Mouse (Mus musculus) embryo, embryonic 11 days (tissue): ENCODE data around the gene Dgkb.

Experiments
- DNase-seq: peaks from one replicate; pipeline ENCODE4 v3.0.0-alpha.2; 2015

Gene Dgkb

DNA sequence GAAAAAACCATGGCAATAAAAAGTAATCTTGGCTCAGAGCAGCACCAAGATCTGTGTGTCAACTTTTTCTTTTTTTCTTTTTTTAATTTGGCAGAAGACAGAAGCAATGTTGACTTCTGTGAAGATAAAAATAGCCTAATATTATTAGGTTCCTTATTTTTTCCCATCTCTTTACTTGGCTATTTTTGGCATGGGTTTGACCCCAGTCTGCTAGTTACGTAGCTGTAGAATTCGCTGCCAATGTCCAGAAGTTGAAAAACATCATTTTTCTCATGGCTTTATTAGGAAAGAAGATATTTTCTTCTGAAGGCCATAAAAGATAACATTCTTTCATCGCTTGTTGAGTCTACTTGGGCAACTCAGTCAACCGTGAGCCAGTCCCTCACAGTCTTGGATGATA is 200.1 kb downstream of the Dgkb start:
- no peak for DNase-seq

DNA sequence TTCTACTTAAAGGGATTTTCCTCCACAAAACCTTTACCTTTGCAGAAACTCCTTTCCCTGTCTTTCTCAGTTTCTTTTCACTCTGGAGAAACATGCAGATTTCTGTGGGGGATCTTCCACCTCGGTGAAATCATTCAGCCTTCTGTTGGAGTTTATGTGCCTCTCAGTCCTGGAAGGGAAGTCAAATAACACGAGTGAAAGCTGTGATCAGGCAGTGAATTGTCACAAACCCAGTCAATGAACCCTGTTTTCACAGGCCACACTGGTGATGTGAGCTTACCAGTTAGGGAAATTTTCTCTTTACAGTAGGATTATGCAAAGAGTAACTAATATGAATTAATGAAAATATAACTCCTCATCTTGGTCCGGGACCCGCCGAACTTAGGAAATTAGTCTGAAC is 229.7 kb downstream of the Dgkb start:
- DNase-seq, result no peak

DNA sequence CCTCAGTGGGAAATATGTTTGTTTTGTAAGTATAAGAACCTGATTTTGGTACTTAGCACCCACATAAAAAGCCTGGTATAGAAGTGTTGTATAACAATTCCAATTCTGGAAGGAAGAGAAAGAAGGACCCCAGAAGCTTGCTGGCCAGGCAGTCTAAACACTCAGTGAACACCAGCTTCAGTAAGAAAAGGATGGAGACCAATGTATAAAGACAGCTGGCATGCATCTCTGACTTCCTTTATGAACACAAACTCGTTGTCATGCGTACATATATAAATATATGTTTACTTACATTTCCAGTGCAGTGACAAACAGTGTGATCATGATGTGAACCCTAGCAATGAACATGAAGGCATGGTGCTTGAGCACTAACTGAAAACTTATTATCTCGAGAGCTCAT is 270.7 kb downstream of the Dgkb start:
- no peak for DNase-seq

DNA sequence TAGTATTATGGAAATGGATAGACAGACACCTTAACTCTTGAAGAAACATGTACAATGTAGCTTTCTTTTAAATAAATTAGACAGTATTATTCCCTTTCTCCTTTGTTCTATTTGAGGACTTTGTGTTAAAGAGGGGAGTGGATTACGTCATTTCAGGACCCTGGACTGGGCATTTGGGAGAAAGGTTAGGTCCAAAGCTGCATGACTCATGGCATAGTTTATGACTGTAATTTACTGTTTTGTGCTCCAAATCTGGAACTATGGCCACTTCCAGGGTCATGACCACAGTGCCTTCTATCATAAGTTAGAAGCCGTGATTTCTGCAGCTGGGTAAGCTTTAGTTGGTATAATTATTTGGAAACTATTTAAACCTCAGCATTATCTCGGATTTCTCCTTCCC is 294.4 kb downstream of the Dgkb start:
- peak; percentile 27 for DNase-seq

DNA sequence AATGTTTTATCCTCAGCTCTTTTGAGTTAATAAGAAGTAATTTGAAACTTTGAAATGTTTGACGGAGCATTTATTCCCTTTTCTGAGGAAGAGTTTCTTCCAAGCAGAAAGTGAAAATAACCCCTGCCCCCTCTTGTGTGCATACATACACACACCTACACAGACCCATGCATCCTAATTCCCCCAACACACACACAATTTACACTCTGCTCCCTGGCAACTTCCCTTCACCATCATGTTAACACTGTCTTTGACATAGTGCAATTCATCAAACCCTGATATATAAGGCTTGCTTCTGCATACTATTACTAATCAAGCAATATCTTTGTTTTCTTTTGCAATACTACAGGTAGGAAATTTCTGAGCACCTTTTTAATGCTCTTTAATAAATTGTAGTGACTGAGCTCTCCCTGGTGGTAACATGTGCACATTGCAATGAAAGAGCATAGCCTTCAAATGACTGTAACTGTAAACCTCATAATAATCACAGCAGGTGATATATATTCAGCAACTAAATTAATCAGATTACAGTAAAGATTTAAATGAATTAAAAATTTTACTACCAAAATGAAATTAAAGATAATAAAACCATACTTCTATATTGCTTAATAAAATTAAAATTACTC is 297.6 kb downstream of the Dgkb start:
- DNase-seq, result peak; percentile 40

DNA sequence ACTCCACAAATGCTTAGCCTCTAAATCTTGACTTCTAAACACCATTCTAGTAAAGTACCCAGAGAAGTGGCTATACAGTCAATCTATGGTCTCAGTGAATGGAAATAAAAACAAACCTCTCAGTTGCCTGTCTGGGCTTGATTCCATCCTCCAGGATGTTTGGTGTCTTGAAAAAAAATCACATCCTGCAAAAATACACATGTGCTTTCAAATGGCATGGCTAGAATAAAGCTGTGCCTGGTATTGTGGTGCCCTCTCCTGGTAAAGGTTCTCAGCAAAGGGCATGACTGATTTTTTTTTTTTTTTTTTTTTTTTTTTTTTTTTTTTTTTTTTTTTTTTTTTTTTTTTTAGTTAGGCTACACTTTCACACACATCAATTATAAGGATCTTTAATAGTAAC is 306.0 kb downstream of the Dgkb start:
- peak; percentile 71 for DNase-seq

DNA sequence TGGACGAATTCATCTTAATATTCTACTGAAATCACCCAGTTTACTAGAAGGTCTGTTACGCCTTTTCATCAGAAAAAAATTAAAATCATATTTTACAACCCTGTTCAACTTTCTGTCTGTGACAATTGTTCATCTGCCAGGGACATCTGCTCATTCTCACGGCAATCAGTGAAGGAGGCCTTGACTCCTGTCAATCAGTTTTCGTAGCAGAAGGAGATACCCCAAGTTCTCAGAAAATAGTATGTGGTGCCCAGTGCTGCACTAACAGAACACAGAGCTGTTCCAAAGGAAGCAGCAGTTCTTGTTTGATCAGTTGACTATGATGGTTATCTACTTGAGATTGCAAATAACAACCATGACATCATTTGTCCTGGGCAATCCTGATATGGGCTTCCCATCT is 307.8 kb downstream of the Dgkb start:
- DNase-seq, result no peak

DNA sequence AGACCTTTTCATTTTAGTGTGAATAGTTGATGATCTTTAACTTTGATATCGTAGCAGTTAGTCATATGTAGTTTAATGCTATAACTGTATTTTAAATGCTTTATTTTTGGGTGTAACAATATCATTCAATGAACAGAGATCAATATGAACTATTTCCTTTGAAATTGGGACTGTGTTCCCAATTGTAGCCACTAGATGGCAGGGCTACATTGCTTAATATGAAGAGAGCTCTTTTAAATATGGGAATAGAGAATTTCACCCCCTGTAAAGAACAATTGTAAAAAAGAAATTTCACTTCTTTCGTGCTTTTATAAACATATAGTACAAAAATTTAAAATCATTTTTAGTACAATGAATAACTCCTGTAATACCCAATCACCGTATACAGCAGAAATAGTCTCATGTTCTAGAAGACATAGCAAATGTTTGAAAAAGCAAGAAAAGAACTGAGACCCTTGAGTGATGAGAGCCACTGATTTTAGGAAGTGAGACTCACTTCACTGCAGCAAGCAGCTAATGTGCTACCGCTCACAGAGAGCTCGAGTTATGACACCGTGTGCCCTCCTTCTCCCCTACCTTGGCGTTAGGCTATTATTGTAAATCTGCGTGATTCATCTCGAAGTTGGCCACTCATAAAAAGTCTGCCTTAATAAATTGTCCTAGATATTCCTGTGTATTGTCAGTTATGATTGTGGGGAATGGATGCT is 312.8 kb downstream of the Dgkb start:
- DNase-seq, result peak; percentile 63

DNA sequence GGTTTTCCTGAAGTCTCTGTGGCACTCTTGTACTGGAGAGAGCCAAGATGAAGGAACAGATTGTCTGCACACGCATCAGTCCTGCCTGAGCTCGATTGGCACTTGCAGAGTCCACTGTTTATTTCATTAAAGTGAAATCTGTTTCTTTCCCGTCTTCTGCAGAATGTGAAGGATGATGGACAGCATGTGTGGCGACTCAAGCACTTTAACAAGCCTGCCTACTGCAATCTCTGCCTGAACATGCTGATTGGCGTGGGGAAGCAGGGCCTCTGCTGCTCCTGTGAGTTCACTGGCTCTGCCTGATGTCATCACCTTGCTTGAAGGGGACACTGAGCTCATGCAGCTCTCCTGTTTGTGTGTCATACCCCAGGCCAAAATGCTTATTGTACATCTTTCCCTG is 318.9 kb downstream of the Dgkb start:
- DNase-seq, result no peak

DNA sequence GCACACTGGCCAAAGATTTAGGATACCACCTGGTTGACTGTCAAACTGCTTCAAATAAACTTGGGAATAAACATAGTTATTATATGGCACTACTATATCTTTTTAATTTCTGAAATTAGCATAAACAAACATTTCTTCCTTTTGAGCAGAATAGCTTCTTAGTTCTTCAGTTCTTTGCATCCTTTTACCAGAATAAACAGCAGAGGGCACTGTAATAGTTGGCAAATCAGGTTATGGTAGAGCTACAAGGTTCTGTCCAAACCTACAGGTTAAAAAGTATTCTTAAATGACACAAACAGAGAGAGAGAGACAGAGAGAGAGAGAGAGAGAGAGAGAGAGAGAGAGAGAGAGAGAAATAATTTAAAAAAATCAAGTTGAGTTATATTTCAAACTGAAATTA is 322.5 kb downstream of the Dgkb start:
- DNase-seq, result peak; percentile 42

DNA sequence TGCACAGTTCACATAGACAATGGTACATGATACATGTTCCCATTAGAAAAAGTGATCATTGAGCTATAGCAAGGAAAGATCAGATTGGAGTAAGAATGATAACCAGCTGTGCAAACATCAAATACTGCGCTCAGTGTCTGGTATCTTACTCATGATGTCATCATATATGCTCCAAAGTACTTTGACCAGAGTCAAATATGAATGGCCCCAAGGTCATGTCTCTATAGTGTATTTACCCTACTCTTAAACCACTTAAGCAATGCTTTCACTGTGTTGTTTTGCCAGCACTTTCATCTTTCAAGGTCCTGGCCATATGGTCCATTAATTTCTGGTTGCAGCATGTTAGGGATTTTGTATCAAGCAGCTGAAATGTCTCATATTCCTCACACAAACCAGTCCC is 415.1 kb downstream of the Dgkb start:
- DNase-seq, result peak; percentile 1

DNA sequence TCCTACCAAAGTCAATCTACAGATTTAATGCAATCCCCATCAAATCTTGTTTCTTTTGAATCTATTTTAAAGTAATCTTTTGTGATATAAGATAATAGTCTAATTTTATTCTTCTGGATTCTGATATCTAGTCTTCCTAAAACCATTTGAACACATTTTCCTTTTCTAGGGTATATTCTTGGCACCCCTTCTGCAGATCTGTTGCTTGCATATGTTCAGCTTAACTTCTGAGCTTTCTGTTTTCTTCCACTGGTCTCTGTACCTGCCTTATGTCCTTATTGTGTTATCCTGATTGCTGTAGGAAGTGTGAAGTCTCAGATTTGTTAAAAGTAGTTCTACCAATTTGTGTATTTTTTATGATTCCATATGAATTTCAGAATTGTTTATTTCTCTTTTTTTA is 451.3 kb downstream of the Dgkb start:
- no peak for DNase-seq

DNA sequence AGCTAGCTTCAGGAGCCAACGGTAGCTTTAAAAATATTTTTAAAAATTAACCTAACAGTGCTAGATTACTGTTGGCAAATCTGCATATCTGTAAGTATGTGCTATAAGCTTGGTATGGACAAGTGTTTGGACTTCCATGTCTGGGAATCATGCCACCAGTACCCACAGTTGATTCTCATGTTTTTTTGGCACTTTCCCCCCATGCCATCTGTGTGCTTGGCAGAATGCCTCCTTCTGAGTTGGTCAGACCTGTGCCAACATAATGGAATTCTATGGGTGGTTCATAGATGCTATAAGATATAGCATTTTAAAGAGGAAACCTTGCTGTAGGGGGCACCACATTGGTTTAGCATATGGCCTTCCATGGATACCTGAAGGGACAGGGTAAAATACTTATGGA is 484.0 kb downstream of the Dgkb start:
- DNase-seq, result no peak

DNA sequence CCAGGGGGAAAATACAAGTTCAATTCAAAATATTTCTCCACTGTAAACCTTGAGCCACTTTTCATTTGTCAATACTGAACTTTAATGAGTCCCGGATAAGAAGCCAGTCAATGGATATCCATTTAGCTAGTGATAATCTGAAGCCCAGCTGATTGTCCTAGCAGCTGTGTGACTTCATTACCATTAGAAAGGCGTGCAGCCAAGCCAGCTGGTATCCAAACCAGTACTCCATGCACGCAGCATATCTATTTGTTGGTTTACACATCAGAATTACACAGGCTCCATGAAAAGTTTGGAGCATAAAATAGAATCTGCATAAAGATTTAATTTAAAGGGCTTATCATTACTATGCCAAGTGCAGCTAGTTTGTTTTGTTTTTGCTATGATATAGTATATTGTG is 486.3 kb downstream of the Dgkb start:
- DNase-seq, result peak; percentile 47

DNA sequence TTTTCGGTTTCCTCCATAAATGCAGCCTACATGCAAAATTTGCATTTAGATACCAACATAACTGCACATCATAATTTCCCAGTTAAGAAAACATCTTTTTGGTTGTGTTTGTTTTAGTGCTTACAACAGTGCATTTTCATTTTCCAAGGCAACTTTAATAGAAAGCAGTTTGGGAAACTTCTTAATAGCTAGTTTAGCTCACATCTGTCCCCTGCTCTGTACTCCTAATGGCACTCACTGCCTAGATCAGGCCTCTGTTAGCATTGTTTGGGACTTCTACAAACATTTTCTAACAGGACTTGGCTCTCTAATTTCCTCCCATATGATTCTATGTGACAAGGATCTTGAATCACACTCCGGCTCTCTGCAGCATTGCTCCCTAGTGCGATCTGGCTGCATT is 486.7 kb downstream of the Dgkb start:
- no peak for DNase-seq

DNA sequence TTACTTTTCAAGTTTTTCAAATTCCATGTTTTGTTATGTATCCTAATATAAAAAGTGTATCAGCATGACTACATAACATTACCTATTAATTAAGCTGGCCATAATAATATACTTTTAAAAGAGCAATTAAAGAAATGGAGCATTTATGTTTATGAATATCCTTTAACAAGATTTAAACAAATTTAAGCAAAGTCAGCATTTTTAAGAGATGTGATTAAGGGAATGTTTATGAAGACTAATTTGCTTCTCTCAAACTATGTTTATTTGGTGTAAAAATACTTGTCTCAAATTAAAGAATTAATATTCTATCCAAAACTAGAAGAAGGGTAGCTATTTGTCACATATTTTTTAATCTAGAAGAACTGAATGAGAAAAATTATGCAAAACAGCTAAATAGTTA is 492.4 kb downstream of the Dgkb start:
- no peak for DNase-seq

DNA sequence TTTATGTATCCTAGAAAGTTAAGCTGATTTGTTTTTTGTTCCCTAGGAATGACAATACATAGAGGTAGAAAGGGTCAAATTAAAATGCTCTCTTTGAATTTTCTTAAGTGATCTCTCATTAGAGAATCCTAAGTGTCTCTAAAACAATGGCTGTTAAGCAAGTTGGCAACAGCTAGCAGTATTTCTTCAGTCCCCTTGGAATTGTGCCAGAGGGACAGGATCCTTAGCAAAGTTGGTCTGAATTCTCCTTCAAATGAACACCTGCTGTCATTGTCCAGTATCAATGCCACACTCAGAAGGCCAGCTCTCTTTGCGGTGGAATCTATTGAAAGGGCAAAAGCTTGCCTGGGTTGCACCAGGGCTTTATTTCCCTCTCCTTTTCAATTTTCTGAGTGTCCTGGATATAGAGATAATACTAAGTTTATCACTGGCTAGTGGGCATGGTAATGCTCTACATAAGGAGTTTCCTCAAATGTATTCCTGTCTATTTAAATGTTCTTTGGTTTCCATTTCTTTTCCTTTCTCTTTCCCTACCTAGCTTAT is 510.3 kb downstream of the Dgkb start:
- DNase-seq, result no peak

DNA sequence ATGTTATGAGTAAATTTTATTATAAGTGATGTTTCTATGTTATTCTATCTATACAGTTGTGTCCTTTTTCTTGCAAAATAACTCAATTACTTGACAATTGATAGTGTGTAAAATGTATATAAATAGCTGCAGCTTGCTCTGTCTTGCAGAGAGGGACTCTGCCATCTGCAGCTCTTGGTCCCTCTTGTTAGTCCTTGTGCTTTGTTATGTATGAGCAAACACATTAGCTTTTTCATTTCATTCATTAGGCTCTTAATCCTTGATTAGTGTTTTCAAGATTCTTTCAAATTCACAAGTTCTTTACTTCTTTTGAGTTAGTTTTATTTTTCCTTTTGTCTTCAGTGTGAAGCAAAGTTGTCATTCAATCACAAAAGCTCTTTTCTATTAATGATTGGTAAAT is 511.3 kb downstream of the Dgkb start:
- no peak for DNase-seq

DNA sequence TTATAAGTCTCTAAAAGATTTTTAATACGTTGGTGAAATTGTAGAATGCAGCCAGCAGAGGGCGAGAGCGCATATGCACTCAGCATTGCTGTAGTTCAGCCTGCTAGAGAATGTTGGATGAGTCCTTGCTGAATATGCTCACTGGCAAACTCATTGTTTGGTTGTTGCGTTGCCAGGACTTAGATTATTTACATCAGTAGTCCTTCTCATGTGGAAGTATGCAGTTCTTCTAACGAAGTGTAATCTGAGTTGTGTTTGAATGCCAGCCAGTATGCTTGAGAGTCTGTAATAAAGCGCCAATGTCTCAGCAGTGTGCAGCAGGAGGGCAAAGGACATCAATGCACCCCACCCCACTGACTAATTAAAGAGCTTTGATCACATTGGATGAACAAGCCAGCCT is 525.1 kb downstream of the Dgkb start:
- DNase-seq, result peak; percentile 81

DNA sequence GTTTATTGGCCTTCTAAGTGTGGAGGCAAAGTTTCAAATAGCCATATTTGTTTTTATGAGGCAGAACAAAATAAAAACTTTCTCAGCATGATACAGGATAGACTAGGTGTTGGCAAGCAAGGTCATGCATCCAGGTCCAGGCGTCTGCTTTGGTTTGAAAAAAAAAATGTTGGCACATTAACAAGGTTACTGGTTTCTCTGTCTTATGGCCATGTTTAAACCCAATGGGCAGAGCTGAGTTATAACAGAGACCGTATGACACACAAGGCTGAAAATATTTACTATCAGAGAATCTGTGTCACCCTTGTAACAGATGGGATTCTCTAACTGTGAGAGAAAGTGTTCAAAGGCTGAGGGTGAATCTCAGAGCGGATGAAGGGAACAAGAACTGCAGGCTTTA is 535.0 kb downstream of the Dgkb start:
- no peak for DNase-seq

DNA sequence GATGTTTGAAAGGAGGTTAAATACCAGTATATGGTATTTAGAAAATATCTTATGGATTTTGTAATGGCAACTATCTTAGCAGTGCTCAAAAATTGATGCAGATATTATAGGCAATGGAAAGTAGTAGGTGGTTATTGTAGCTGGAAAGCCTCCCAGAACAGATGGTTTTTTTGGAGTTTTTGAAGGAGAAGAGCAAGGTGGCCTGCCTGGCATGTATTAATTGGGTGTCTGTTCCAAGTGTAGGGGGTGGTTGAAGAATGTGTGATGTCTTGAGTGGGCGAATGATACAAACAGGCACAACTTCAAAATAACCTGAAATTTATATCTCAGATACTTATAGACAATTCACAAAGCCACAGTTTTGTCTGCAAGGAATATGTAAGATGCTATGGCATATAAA is 538.9 kb downstream of the Dgkb start:
- no peak for DNase-seq

DNA sequence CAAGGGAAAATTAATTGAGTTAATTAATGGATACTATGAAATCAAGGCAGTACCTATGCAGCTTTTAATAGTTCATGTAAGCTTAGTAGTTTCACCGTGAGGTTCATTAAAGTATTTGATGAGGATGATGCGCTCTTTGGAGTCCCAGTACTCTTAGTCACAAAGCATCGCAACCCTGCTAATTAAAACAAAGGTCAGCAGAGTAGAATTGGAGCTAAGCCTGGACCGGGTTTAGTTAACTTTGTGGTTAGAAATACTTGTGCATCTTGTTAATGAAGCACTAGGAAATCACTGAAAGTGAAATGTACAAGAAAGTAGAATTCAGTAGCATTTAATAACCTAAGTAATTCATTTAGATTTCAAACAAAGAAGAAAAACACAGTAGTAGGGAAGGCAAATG is 544.0 kb downstream of the Dgkb start:
- no peak for DNase-seq

DNA sequence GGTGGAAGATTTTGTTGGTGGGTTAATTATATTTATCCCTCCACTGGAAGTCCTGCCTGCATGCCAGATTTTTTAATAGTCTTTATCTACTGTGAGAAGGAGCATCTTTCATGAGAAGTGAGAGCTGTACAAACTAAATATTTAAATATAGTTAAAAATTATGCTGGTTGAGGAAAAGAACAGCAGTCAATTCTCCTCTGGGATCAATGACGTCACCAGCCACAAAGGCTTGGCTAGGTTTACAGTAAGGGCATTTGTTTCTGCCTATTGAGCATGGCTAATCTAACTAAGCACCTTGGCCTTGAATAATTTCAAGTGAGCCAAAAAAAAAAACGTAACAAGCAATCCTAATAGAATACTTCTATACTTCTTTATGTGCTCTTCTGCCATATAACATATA is 554.1 kb downstream of the Dgkb start:
- DNase-seq, result no peak

DNA sequence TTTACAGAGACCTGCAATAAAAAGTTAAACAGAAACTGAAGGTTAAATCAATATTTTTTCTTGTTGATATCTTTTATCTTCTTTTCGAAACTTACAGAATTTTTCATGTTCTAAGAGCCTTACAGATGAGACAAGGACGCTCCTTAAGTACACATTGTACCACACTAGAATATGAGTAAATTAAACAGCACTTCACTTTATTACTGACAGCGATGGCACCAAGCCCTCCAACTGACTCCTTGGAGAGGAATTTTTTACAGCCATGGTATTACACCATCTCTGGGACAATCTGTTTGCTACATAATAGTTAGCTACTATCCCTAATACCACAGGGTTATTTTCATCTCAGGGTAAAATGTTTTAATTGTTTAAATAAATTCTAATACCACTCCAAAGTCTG is 556.6 kb downstream of the Dgkb start:
- no peak for DNase-seq

DNA sequence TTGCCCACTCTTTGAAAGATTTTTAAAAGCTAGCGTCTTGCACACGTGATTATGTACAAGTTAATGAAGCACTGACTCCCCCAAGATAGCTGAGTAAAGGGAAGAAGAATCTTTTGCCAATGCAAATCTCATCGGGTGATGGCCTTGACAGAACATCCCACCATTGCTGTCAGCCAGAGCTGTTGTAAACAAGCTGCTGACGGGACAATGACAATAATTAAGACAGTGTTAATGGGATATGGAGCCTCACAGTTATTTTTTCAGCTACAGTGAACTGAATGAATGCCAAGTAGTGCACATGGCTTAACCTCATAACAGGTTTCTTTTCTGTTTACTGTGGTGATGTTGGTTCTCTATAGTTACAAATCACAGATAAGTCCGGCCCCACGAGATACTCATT is 568.4 kb downstream of the Dgkb start:
- DNase-seq, result no peak
